Mouse (Mus musculus): ENCODE measurements around the gene Csf2rb. TPM values are rescaled to one million over a fixed set of nuclear protein-coding genes. Genes with fewer than 3 reads are reported as not detected.
"Not testable (repeated sequence)": the region's sequence is repeated elsewhere in the genome, so short reads cannot be mapped to it uniquely, and the experiment has no call there.

The Csf2rb gene
- polyA plus RNA-seq (2016; fragmentation: Nextera tagmentation; extraction: Ambion mirVana), result 2.3 and 3.8 TPM in 2 replicates

DNA sequence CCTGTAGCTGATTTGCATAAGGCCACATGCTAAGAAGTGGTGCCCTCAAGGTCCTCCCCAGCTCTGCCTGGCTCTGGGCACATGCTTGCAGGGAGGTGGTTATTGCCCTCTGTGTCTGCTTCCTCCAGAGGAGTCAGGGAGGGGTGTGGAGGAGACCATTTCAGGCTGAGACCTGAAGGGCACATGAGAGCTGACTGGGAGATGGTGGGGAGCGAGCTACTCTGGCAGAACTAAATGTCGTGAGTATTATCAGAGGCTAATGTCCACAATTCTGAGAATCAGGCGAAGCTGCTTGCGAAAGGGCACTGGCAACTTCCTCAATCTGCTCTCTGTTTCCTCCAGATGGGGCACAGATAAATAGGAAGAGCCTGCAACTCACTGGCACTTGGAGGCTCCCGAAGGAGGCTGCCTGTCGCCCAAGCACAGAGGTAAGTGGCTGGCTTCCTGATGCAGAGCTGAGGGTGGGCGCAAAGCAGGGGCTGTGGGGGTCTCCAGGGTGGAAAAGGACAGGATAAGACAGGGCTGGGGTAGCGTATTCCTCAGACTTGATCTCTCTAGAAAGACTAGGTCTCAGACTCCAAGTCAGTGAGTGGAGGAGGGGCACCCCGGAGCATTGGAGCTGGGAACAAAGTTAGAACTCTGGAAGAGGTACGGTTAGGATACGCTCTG is at the start of gene Csf2rb:
Csf2rb (plus strand) TSS at position 82 of the 669 bp plus-strand sequence.
- Histone ChIP-seq H3K27me3 (ENCODE audit: insufficient read depth, poor library complexity, severe bottlenecking) (no peaks in the 10 kb centered on the region), H3K4me3 (no peak within 1 kb of the TSS), H3K4me1 (replicated peaks) (peaks cover 11% of the 10 kb centered on the region; the same call in 1 of the 2 replicates), H3K9me3 (no peaks in the 10 kb centered on the region), H3K27ac (no peak within 1 kb of the TSS), H3K36me3 (no peaks in the 10 kb centered on the region)
- WGBS, result 85% methylated on average over 11 of the region's 11 CpGs
- no peak for DNase-seq (ENCODE audit: low spot score)

DNA sequence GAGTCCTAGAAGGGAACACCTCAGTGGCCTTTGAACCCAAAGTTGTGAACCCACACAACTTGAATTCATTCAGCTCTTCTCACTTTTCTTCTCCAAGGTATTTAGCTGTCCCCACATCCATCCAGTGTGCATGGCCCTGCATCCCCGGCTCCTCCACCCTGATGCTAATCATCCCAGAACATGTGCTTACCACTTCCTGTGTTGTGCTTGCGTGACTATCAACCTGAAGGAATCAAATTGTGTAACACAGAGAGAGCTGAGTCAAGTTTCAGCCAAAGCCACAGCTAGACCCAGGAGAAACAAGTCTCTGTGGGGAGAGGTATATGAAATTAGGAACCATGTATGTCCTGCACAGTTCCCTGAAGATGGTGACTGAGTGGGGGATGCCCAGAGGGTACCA is 47.2 kb upstream of the Csf2rb start:
- H3K4me1 ChIP-seq (replicated peaks), result peaks cover 11% of the 10 kb centered on the region
- no peaks in the 10 kb centered on the region for H3K36me3 ChIP-seq
- no peak overlapping the region for H3K27ac ChIP-seq
- DNase-seq (ENCODE audit: low spot score), result no peak
- H3K4me3 ChIP-seq, result no peak overlapping the region
- no peaks in the 10 kb centered on the region for H3K9me3 ChIP-seq
- no peaks in the 10 kb centered on the region for H3K27me3 ChIP-seq (ENCODE audit: insufficient read depth, poor library complexity, severe bottlenecking)
- WGBS, result 91% methylated on average over 2 of the region's 2 CpGs

DNA sequence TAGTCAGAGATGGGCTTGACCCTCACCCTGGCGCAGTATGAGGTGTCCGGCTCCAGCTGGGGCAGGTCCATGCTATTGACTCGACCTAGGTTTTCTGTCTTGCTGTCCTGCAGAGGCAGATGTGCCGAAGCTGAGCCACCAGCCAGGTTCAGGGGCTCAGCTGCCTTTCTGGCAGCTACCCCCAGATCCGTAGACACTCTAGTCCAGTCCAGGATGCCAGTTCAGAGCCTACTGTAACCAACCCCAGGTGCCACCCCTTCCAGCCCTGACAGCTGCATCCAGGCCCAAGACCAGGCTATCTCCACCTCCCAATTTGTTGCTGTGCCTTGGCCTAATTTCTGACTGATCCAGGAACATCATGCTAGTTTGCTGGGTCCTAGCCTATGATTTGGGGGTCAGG is 37.6 kb upstream of the Csf2rb start:
- Histone ChIP-seq H3K27me3 (ENCODE audit: insufficient read depth, poor library complexity, severe bottlenecking) (no peaks in the 10 kb centered on the region), H3K36me3 (no peaks in the 10 kb centered on the region), H3K4me3 (no peak overlapping the region), H3K27ac (no peak overlapping the region), H3K9me3 (no peaks in the 10 kb centered on the region), H3K4me1 (replicated peaks) (peaks cover 5% of the 10 kb centered on the region)
- DNase-seq (ENCODE audit: low spot score), result no peak
- WGBS, result 85% methylated on average over 5 of the region's 5 CpGs

DNA sequence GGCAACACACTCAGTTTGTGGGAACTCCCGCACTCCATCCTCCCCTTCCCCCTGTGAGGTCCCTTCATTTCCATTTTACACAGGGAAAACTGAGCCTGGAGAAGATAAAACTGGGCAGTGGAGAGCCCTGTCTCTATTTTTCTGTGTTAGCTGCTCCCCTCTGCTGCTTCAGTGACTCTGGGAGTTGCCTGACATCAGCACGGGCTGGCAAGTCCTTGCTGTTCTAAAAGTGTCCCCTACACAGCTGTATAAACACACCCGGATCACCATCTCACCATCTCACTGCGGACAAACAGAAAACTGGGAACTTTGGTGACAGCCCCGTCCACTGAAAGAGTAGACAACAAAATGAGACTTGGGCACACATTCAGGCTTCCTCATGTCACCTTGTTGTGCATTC is 35.8 kb upstream of the Csf2rb start:
- H3K9me3 ChIP-seq; H3K36me3 ChIP-seq; H3K27ac ChIP-seq; H3K27me3 ChIP-seq (ENCODE audit: insufficient read depth, poor library complexity, severe bottlenecking); DNase-seq (ENCODE audit: low spot score); H3K4me3 ChIP-seq: not testable (repeated sequence)
- peaks cover 15% of the 10 kb centered on the region for H3K4me1 ChIP-seq (replicated peaks)
- 66% methylated on average over 5 of the region's 5 CpGs for WGBS

- peak overlapping the region; percentile 66 for H3K27ac ChIP-seq
- H3K36me3 ChIP-seq; H3K27me3 ChIP-seq (ENCODE audit: insufficient read depth, poor library complexity, severe bottlenecking); H3K9me3 ChIP-seq; H3K4me3 ChIP-seq; DNase-seq (ENCODE audit: low spot score): not testable (repeated sequence)
- H3K4me1 ChIP-seq (replicated peaks), result peaks cover 15% of the 10 kb centered on the region
- WGBS, result 18% methylated on average over 2 of the region's 2 CpGs
These were observed 32.3 kb upstream of the Csf2rb start for GRCm38 (mm10) chr15:78293228-78293627.

GRCm38 (mm10) chr15:78293716-78294115 is 31.8 kb upstream of the Csf2rb start:
- no peak overlapping the region for H3K4me3 ChIP-seq
- peaks cover 15% of the 10 kb centered on the region for H3K4me1 ChIP-seq (replicated peaks)
- no peaks in the 10 kb centered on the region for H3K36me3 ChIP-seq
- 84% methylated on average over 4 of the region's 4 CpGs for WGBS
- DNase-seq (ENCODE audit: low spot score), result no peak
- H3K27me3 ChIP-seq (ENCODE audit: insufficient read depth, poor library complexity, severe bottlenecking), result no peaks in the 10 kb centered on the region
- no peaks in the 10 kb centered on the region for H3K9me3 ChIP-seq
- H3K27ac ChIP-seq, result peak overlapping the region; percentile 66; the same call in 1 of the 2 replicates

GRCm38 (mm10) chr15:78298558-78298957 is 27.0 kb upstream of the Csf2rb start:
- no peak overlapping the region for H3K27ac ChIP-seq
- no peaks in the 10 kb centered on the region for H3K27me3 ChIP-seq (ENCODE audit: insufficient read depth, poor library complexity, severe bottlenecking)
- H3K9me3 ChIP-seq, result no peaks in the 10 kb centered on the region
- no peaks in the 10 kb centered on the region for H3K36me3 ChIP-seq
- DNase-seq (ENCODE audit: low spot score), result no peak
- H3K4me1 ChIP-seq (replicated peaks), result peaks cover 4% of the 10 kb centered on the region
- H3K4me3 ChIP-seq, result no peak overlapping the region
- 90% methylated on average over 1 of the region's 1 CpGs for WGBS

GRCm38 (mm10) chr15:78299641-78300040 is 25.9 kb upstream of the Csf2rb start:
- H3K27me3 ChIP-seq (ENCODE audit: insufficient read depth, poor library complexity, severe bottlenecking), result no peaks in the 10 kb centered on the region
- no peak for DNase-seq (ENCODE audit: low spot score)
- no peak overlapping the region for H3K27ac ChIP-seq
- H3K9me3 ChIP-seq, result no peaks in the 10 kb centered on the region
- no peak overlapping the region for H3K4me3 ChIP-seq
- 74% methylated on average over 3 of the region's 3 CpGs for WGBS
- no peaks in the 10 kb centered on the region for H3K4me1 ChIP-seq (replicated peaks)
- H3K36me3 ChIP-seq, result no peaks in the 10 kb centered on the region

- no peak overlapping the region for H3K27ac ChIP-seq
- H3K4me3 ChIP-seq, result no peak overlapping the region
These were observed 24.8 kb upstream of the Csf2rb start for GRCm38 (mm10) chr15:78300773-78301172.

DNA sequence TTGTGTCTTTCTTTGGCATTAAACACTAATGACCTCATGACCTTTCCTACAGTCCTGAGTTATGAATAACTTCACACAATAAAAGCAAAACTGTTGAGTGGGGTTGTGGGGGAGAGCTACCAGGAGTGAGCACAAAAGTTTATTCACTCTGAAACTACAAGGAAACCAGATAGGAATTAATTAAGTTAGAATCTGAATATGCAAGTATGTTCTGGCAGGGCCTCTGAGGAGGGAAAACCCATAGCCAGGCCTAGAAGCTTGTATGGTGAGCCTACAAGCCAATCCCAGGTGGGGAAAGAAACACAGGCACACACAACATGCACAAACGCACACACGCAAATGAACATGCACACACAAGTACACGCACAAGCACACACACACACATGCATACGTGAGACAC is 22.8 kb upstream of the Csf2rb start:
- DNase-seq (ENCODE audit: low spot score), result no peak
- WGBS, result 97% methylated on average over 4 of the region's 4 CpGs
- no peaks in the 10 kb centered on the region for H3K4me1 ChIP-seq (replicated peaks)
- H3K4me3 ChIP-seq, result no peak overlapping the region
- no peaks in the 10 kb centered on the region for H3K9me3 ChIP-seq
- no peak overlapping the region for H3K27ac ChIP-seq
- no peaks in the 10 kb centered on the region for H3K27me3 ChIP-seq (ENCODE audit: insufficient read depth, poor library complexity, severe bottlenecking)
- H3K36me3 ChIP-seq, result no peaks in the 10 kb centered on the region

More at GRCm38 (mm10) chr15:78300773-78301172, 24.8 kb upstream of the Csf2rb start:
- Histone ChIP-seq H3K36me3 (no peaks in the 10 kb centered on the region), H3K4me1 (replicated peaks) (no peaks in the 10 kb centered on the region), H3K27me3 (ENCODE audit: insufficient read depth, poor library complexity, severe bottlenecking) (no peaks in the 10 kb centered on the region), H3K9me3 (no peaks in the 10 kb centered on the region)
- DNase-seq (ENCODE audit: low spot score), result no peak

- H3K9me3 ChIP-seq, result no peaks in the 10 kb centered on the region
- no peaks in the 10 kb centered on the region for H3K36me3 ChIP-seq
- H3K27ac ChIP-seq, result no peak overlapping the region
- H3K4me1 ChIP-seq (replicated peaks), result no peaks in the 10 kb centered on the region
- WGBS, result 88% methylated on average over 6 of the region's 6 CpGs
- H3K4me3 ChIP-seq, result no peak overlapping the region
- no peaks in the 10 kb centered on the region for H3K27me3 ChIP-seq (ENCODE audit: insufficient read depth, poor library complexity, severe bottlenecking)
- no peak for DNase-seq (ENCODE audit: low spot score)
These were observed 21.8 kb upstream of the Csf2rb start for GRCm38 (mm10) chr15:78303665-78304233.

GRCm38 (mm10) chr15:78305341-78305933 is 20.1 kb upstream of the Csf2rb start, which contains the start of gene Csf2rb2:
Csf2rb2 (minus strand) TSS chr15:78305721.
- H3K9me3 ChIP-seq, result no peaks in the 10 kb centered on the region
- H3K4me1 ChIP-seq (replicated peaks), result peaks cover 8% of the 10 kb centered on the region
- no peak for DNase-seq (ENCODE audit: low spot score)
- H3K27ac ChIP-seq, result no peak within 1 kb of the TSS
- no peaks in the 10 kb centered on the region for H3K27me3 ChIP-seq (ENCODE audit: insufficient read depth, poor library complexity, severe bottlenecking)
- WGBS, result 84% methylated on average over 10 of the region's 10 CpGs
- H3K36me3 ChIP-seq, result no peaks in the 10 kb centered on the region
- H3K4me3 ChIP-seq, result no peak within 1 kb of the TSS

DNA sequence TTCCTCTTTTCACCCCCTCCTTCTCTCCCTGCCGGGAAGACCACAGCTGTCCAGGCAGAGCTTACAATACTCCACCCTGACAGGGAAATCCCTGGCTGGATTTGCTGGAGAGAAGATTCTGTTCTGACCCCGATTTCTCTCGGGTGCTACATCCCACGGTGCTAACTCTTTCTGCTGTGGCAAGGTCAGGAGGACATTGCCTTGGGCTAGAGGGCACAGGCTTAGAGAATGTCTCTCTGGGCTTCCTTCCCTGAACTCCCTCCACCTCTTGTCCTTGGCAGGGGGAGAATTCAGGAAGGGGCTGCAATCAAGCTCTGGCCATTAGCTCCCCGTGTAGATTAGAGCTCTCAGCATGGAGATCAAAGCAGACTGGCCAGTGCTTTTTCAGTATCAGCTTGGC is 15.7 kb upstream of the Csf2rb start:
- Histone ChIP-seq H3K4me3 (no peak overlapping the region), H3K36me3 (no peaks in the 10 kb centered on the region), H3K4me1 (replicated peaks) (peaks cover 15% of the 10 kb centered on the region), H3K27me3 (ENCODE audit: insufficient read depth, poor library complexity, severe bottlenecking) (no peaks in the 10 kb centered on the region), H3K9me3 (no peaks in the 10 kb centered on the region), H3K27ac (no peak overlapping the region)
- WGBS, result 58% methylated on average over 5 of the region's 5 CpGs
- DNase-seq (ENCODE audit: low spot score), result no peak
